Mouse (Mus musculus): ENCODE results near the gene AK157302. TPM values are rescaled to one million over a fixed set of nuclear protein-coding genes. Genes with fewer than 3 reads are reported as not detected.
"Not testable (repeated sequence)": the region's sequence is repeated elsewhere in the genome, so short reads cannot be mapped to it uniquely, and the experiment has no call there.

Gene AK157302
- polyA plus RNA-seq, 1 experiment from 2014 or later = 0.33 TPM

- not testable (repeated sequence) for H3K4me1 ChIP-seq (replicated peaks; ENCODE audit: control insufficient read depth, insufficient read depth)
Measured at GRCm38 (mm10) chr13:21478759-21479670, 16.0 kb upstream of the AK157302 start, which contains the start of the genes Zkscan4 and Gm10065. TSS of gene Zkscan4 (plus strand) at chr13:21478907. TSS of gene Gm10065 (minus strand) at chr13:21479441.

DNA sequence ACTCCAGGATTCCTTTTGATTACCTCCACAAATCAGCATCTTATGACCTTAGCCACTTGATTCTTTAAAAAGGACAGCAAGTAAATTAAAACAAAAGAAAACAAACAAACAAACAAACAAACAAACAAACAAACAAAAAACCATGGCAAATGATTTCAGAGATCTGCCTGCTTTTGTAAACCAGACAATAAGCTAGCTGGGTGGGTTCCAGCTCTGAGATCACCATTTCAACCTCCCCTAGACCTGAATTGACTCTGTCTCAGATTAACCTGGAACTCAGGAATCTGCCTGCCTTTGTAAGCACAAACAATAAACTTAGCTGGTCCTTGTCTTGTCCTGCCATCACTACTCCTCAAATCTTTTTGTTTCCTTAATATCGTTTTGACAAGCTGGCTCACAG, 8.1 kb upstream of the AK157302 start:
- Histone ChIP-seq H3K9me3 (ENCODE audit: control insufficient read depth, low read length) (no peaks in the 10 kb centered on the region), H3K9ac (ENCODE audit: low read length) (no peak overlapping the region), H3K4me3 (ENCODE audit: low read depth, low read length) (no peak overlapping the region), H3K27ac (replicated peaks) (no peak overlapping the region), H3K27me3 (ENCODE audit: control insufficient read depth, insufficient read depth, low read length) (no peaks in the 10 kb centered on the region), H3K36me3 (ENCODE audit: control insufficient read depth, insufficient read depth, low read length) (no peaks in the 10 kb centered on the region), H3K4me1 (replicated peaks; ENCODE audit: control insufficient read depth, insufficient read depth) (no peaks in the 10 kb centered on the region), H3K4me2 (replicated peaks; ENCODE audit: low read depth) (no peak overlapping the region)
- ATAC-seq (ENCODE audit: low FRiP score, low TSS enrichment) (no peak), DNase-seq (ENCODE audit: low spot score) (no peak)
- 85% methylated on average over 1 of the region's 1 CpGs for WGBS
- TF ChIP-seq CTCF (IDR thresholded peaks at IDR 0.05; ENCODE audit: low read depth) (no peak), EP300 (optimal IDR thresholded peaks at IDR 0.05) (no peak)

More at GRCm38 (mm10) chr13:21478759-21479670, 16.0 kb upstream of the AK157302 start, which contains the start of the genes Zkscan4 and Gm10065:
- WGBS = 2% methylated on average over 27 of the region's 31 CpGs
- H3K36me3 ChIP-seq (ENCODE audit: control insufficient read depth, insufficient read depth, low read length); H3K9me3 ChIP-seq (ENCODE audit: control insufficient read depth, low read length); H3K27me3 ChIP-seq (ENCODE audit: control insufficient read depth, insufficient read depth, low read length): not testable (repeated sequence)
- Histone ChIP-seq H3K9ac (ENCODE audit: low read length) (peak within 1 kb of the TSS; percentile 59), H3K4me3 (ENCODE audit: low read depth, low read length) (peak within 1 kb of the TSS; percentile 51), H3K4me2 (replicated peaks; ENCODE audit: low read depth) (peak within 1 kb of the TSS; percentile 58), H3K27ac (replicated peaks) (peak within 1 kb of the TSS; percentile 80)
- DNase-seq (ENCODE audit: low spot score) = peak; percentile 78
- peak; percentile 89 for ATAC-seq (ENCODE audit: low FRiP score, low TSS enrichment)
- peak; percentile 53 for TF ChIP-seq CTCF (IDR thresholded peaks at IDR 0.05; ENCODE audit: low read depth)

- Histone ChIP-seq H3K36me3 (ENCODE audit: control insufficient read depth, insufficient read depth, low read length) (no peaks in the 10 kb centered on the region), H3K4me1 (replicated peaks; ENCODE audit: control insufficient read depth, insufficient read depth) (no peaks in the 10 kb centered on the region), H3K9me3 (ENCODE audit: control insufficient read depth, low read length) (no peaks in the 10 kb centered on the region), H3K9ac (ENCODE audit: low read length) (no peak overlapping the region), H3K4me3 (ENCODE audit: low read depth, low read length) (no peak overlapping the region), H3K27ac (replicated peaks) (no peak overlapping the region), H3K4me2 (replicated peaks; ENCODE audit: low read depth) (no peak overlapping the region), H3K27me3 (ENCODE audit: control insufficient read depth, insufficient read depth, low read length) (no peaks in the 10 kb centered on the region)
- ATAC-seq (ENCODE audit: low FRiP score, low TSS enrichment) = no peak
- WGBS = 75% methylated on average over 5 of the region's 5 CpGs
- no peak for TF ChIP-seq CTCF (IDR thresholded peaks at IDR 0.05; ENCODE audit: low read depth)
- no peak for TF ChIP-seq EP300 (optimal IDR thresholded peaks at IDR 0.05)
- no peak for DNase-seq (ENCODE audit: low spot score)
Measured at GRCm38 (mm10) chr13:21492847-21493246, 2.2 kb upstream of the AK157302 start.

DNA sequence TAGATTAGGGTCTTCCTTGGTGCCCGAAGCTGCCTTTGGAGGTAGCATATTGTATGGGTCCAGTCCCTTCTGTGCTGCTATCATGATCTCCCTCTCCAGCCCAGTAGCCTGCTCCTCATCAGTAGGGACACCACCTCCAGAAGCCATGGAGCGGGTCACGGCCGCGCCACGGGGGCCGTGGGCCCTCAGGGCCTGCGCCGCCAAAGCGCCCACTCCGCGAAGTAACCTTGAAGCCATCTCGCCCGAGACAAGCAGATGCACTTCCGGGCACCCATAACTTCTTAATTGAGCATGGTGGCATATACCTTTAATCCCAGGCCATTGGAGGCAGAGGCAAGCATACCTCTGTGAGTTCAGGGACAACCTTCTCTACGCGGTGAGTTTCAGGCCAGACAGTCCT, 6.2 kb downstream of the AK157302 start, which contains the start of gene Gm11273:
Gene Gm11273, minus strand, starts transcription at position 237 of the 400 bp plus-strand sequence.
- not testable (repeated sequence) for H3K9ac ChIP-seq (ENCODE audit: low read length); H3K4me2 ChIP-seq (replicated peaks; ENCODE audit: low read depth); H3K27me3 ChIP-seq (ENCODE audit: control insufficient read depth, insufficient read depth, low read length); H3K27ac ChIP-seq (replicated peaks); H3K36me3 ChIP-seq (ENCODE audit: control insufficient read depth, insufficient read depth, low read length); DNase-seq (ENCODE audit: low spot score); H3K4me3 ChIP-seq (ENCODE audit: low read depth, low read length); H3K4me1 ChIP-seq (replicated peaks; ENCODE audit: control insufficient read depth, insufficient read depth); H3K9me3 ChIP-seq (ENCODE audit: control insufficient read depth, low read length); ATAC-seq (ENCODE audit: low FRiP score, low TSS enrichment)
- WGBS = 95% methylated on average over 17 of the region's 17 CpGs

GRCm38 (mm10) chr13:21502296-21502695, 7.3 kb downstream of the AK157302 start:
- H3K27ac ChIP-seq (replicated peaks) = no peak overlapping the region
- no peak overlapping the region for H3K9ac ChIP-seq (ENCODE audit: low read length)
- DNase-seq (ENCODE audit: low spot score) (no peak), ATAC-seq (ENCODE audit: low FRiP score, low TSS enrichment) (no peak)
- H3K27me3 ChIP-seq (ENCODE audit: control insufficient read depth, insufficient read depth, low read length) = no peaks in the 10 kb centered on the region
- H3K4me1 ChIP-seq (replicated peaks; ENCODE audit: control insufficient read depth, insufficient read depth) = no peaks in the 10 kb centered on the region
- 86% methylated on average over 5 of the region's 5 CpGs for WGBS
- no peaks in the 10 kb centered on the region for H3K36me3 ChIP-seq (ENCODE audit: control insufficient read depth, insufficient read depth, low read length)
- no peak overlapping the region for H3K4me3 ChIP-seq (ENCODE audit: low read depth, low read length)
- H3K9me3 ChIP-seq (ENCODE audit: control insufficient read depth, low read length) = no peaks in the 10 kb centered on the region
- TF ChIP-seq EP300 (optimal IDR thresholded peaks at IDR 0.05) (no peak), CTCF (IDR thresholded peaks at IDR 0.05; ENCODE audit: low read depth) (no peak)
- no peak overlapping the region for H3K4me2 ChIP-seq (replicated peaks; ENCODE audit: low read depth)

DNA sequence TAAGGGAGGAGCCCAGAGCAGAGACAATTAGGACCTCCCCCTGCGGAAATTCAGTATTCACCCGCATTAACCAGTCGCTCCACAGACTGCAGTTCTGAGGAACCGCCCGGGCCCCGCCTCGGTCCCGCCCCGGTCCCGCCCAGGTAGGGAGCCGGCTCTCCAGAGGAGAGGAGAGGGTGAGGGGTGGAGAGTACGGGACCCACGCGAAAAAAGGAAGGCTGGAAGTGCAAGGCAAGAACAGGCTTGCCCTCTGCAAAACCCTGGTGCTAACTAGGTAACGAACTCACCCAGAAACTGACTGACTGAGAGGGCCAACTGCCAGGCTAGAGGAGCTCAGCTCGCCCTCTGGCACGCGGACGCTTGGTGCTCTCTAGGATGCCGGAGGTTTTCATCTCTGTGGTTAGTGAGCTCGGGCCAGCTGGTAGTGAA, 11.2 kb downstream of the AK157302 start:
- no peaks in the 10 kb centered on the region for H3K4me1 ChIP-seq (replicated peaks; ENCODE audit: control insufficient read depth, insufficient read depth)
- H3K9me3 ChIP-seq (ENCODE audit: control insufficient read depth, low read length) = no peaks in the 10 kb centered on the region
- H3K9ac ChIP-seq (ENCODE audit: low read length) = peak overlapping the region; percentile 43
- peak overlapping the region; percentile 35 for H3K4me2 ChIP-seq (replicated peaks; ENCODE audit: low read depth)
- under 1% methylated on average over 21 of the region's 21 CpGs for WGBS
- H3K4me3 ChIP-seq (ENCODE audit: low read depth, low read length) = peak overlapping the region; percentile 48
- peak overlapping the region; percentile 73; the same call in 1 of the 2 replicates for H3K27ac ChIP-seq (replicated peaks)
- no peaks in the 10 kb centered on the region for H3K27me3 ChIP-seq (ENCODE audit: control insufficient read depth, insufficient read depth, low read length)
- DNase-seq (ENCODE audit: low spot score) (peak; percentile 93), ATAC-seq (ENCODE audit: low FRiP score, low TSS enrichment) (peak; percentile 100)
- TF ChIP-seq CTCF (IDR thresholded peaks at IDR 0.05; ENCODE audit: low read depth) = no peak
- no peak for TF ChIP-seq EP300 (optimal IDR thresholded peaks at IDR 0.05)
- no peaks in the 10 kb centered on the region for H3K36me3 ChIP-seq (ENCODE audit: control insufficient read depth, insufficient read depth, low read length)
